Mouse (Mus musculus): ENCODE measurements around the gene Tifab.

Gene Tifab

DNA sequence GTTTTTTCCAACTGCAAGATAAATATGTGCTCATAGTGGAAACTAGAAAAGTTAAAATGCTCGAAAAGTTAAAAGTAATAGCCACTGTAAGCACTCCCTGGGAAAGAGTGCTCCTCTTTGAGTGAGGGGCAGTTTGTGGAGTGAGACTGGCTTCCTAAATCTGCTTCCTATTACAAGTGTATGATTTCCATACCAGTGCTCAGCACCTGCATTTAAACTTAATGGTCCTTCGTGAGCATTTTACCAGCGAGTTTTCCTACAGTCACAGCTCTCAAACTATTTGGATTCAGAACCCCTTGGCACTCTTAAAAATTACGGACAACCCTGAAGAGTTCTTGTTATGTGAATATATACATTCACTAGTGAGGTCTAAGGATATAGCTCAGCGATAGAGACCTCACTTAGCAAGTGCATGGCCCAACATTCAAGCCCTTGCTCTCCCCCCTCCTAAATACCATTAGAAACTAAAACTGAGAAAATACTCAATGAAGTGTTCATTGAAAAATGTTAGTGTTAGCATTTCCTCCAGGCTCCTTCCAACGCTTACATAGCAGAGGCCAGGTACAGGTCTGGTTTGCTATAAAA is 39.4 kb downstream of the Tifab start:
- DNase-seq (ENCODE audit: low read depth, low spot score), result no peak

DNA sequence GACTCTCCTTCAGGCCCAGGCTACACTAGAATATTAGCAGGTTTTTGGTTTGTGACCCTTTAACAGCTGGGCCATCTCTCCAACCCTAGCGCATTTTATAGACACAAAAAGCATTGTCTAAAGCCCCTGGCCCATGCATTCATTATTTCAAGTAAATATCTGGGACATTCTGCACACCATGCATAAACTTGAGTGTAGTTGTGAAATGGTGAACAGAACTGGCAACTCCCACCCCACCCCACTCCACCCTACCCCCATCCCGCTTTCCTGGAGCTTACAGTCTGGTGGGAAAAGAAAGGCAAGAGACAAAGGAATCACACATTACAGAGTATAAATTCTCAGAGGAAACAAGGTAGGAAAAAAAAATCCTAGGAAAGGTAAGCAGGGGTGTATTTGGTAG is 42.5 kb downstream of the Tifab start, which contains the start of gene H2afy:
Gene H2afy, minus strand, starts transcription at position 162 of the 400 bp plus-strand sequence.
- no peak for DNase-seq (ENCODE audit: low read depth, low spot score)

DNA sequence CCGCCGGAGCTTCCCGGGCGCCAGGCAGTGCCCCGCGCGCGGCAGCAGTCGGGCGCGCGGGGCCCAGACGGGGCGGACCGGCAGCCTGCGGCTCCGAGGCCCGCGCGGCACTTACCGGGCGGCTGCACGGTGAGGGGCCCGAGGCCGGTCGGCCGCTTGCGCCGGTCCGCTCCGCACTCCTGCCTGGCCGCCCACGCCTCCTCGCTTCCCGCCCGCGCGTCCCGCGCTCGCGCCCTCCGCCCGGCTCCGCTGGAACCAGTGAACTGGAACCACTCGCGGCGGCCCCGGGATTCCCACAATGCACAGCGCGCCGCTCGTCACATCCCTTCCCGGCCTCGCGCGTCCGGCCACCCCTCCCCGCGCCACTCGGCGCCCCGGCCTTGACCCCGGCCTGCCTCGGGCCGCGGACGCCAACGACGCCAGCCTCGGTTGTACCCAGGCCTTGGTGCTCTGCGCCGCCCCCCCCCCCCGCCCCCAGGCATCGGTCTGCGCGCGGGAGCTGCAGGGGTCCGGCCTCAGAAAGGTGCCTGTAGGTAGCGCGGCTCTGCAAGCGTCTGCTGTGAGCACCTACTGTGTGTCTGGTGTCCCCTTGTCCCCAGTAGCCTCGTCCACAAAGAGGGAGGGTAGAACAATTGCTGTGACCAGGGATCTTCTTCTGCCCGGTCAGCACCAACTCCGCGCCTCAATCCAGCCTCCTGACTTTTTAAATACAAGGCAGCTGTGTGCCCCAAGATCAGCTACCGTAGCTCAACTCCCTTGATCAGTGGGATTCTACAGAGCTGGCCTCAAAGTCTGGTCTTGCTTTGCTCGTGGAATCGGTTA is 43.2 kb downstream of the Tifab start:
- peak; percentile 43 for DNase-seq (ENCODE audit: low read depth, low spot score)

DNA sequence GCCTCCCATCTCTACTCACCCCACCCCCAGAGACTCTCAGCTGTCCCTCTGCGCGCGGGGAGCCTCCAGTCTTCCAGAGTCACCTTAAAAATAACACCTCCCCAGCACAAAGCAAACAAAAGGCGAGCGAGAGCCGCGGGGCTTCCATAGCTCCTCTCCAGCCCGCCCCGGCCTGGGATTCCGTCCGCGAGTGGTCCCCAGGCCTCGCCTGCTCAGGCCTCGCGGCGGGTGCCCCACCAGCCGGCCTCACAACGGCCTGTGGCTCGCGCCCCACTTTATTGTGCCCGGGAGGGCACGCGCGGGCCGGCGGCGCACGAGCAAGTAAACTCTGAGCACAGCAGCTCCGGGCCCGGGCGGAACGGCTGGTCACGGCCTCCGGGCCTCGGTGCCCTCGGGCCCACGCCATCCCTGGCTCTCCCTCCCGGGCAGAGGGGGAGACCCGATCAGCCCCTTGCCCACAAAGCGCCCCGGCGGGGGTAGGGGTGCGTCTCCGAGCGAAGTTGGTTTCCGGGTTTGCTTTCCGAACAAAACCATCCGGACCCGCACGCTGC is 44.0 kb downstream of the Tifab start:
- DNase-seq (ENCODE audit: low read depth, low spot score), result no peak

DNA sequence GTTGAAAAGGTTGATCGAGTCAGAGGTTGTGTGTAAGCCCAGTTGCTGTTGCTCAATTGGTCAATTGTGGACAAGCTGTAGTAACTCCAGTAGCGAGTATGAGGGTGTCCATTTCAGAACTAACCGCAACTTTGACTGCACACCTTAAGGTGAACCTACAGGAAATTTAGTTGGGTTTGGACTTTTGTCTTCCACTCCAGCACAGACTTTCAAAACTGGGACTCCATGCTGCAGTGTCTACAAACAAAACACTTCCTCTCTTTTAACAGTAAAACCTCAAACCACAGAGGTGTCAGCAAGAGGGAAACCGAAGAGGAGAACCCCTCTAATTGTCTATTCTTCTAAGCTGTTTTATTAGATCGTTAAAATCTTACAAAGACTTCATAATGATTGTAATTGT is 44.7 kb downstream of the Tifab start:
- DNase-seq (ENCODE audit: low read depth, low spot score), result no peak

DNA sequence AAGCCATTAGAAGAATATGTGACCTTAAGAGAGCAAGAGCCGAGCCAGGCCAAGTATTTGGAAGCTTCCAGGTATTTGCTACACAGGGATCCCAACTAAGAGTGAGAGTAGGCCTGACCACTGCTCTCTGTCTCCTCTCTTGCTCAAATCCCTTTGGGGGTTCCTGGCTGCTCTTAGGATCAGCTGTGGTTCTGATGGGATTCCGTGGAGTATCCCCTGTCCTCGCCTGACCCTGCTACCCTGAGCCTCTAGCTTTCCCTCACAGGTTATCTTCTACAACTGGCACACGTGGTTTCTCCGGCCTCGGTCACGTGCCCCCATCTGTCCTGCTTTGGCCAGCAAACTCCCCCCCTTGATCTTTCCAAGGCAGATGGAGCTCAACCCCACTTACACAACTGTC is 45.7 kb downstream of the Tifab start:
- no peak for DNase-seq (ENCODE audit: low read depth, low spot score)

DNA sequence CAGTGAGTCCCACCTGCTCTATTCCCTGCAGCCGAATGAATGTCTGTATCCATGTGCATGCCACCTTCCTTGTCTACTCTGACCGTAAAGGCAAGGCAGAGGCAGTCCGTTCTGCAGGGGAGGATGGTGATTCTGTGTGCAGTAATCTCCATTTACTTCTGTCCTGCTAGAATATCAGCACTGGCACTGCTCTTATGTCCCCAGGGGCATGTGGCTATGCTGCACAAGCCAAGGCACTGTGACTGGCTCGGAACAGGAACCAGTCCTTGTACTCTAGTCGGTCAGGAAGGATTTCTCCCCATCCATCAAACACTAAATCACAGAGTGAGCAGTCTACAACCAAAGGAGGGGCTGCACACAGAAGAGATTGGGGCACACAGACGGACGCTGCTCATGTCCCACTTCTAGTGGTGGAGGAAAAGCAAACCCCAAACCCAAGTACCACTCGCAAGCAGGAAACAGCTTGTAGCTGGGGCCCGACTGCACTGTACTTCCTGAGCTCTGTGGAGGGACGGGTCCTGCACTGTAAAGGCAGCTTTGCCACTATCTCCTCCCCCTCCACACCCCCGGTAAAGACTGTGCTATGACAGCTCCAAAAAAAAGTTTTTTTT is 46.3 kb downstream of the Tifab start:
- no peak for DNase-seq (ENCODE audit: low read depth, low spot score)

DNA sequence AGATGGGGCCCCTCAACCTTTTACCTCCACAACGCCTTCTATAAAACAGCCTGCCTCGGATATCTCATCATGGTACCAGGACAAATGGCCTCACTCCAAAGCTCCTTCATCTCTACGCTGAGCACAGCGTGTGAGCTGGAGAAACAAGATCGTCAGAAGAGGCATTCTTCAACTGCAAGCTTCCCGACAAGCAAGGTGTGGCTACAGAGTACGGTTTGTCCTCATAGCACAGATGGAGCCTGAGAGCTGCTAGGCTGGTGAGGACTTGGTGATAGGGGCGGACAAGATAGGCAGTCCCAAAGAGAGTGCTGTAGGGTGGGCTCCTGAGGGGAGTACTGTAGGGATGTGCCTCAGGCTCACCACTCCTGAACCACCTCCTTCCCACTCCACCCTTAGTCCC is 48.1 kb downstream of the Tifab start:
- DNase-seq (ENCODE audit: low read depth, low spot score), result no peak

DNA sequence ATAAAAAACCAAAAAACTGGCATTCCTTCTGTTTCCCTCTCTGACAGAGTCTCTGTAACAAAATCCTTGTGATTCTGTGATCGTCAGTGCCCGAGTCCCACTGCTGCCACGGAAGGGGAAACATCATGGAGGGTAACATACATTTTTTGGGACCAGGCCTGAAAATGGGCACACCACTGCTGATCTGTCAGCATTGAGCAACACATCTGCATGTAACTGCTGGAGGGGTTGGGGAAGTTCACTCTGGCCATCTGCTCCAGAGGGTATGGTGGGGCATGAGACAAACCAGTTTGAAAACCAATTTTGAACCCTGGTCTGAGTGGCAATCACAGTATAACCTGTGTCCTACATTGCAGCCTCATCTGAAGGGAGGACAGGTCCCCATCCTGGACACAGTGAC is 49.1 kb downstream of the Tifab start:
- no peak for DNase-seq (ENCODE audit: low read depth, low spot score)

DNA sequence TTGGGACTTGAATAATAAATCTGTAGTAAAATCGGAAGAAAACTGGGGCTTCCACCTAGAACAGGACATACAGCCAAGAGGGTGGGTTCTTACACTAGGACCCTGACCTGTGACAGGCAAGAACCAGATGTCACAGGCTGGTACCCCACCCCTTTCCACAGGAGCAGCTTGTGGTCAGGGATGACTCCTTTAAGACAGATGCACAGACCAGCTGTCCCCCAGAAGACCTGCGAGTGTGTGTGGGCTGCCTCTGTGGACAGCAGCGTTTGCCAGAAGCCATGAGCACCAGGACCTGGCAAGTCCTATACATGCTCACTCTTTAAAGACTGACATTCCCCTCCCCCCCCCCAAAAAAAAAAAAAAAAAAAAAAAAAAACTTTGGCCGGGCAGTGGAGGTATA is 49.7 kb downstream of the Tifab start:
- no peak for DNase-seq (ENCODE audit: low read depth, low spot score)

DNA sequence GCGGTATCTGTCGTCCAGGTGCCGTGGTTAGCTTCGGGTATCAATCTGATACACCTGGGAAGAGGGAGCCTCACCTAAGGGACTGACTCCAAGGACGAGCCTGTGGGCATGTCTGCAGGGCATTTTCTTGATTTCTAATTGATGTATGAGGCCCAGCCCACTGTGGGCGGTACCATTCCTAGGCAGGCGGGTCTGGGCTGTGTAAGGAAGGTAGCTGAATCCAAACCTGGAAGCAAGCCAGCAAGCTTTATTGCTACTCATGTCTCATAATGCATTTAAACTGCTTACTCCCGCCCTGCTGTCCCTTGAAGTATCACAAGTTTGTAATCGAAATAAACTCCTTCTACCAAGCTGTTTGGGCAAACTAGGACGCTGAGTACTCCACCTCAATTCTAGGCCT is 53.1 kb downstream of the Tifab start:
- DNase-seq (ENCODE audit: low read depth, low spot score), result no peak
